Mouse (Mus musculus): ENCODE measurements around the gene Gm12216.

Gm12216 gene

DNA sequence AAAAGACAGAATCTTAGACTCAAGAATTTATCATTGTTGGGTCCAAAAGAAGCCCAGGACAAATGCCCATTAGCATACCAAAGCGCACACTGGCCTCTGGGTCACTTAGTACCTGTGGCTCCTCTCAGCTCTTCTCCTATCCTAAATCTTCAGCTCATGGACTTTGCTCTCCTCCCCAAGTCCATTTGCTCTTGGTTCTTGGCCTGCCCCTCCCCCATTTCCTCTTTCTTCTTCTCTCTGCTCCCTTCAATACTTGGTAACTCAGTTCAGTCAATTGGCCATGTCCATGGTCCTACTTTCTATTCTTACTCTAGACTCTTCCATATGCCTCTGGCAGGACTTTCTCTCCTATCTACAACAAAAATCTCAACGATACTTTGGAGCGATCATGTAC is 37.1 kb downstream of the Gm12216 start:
- in situ Hi-C loops (cut with MboI, MseI), result no loop called here

DNA sequence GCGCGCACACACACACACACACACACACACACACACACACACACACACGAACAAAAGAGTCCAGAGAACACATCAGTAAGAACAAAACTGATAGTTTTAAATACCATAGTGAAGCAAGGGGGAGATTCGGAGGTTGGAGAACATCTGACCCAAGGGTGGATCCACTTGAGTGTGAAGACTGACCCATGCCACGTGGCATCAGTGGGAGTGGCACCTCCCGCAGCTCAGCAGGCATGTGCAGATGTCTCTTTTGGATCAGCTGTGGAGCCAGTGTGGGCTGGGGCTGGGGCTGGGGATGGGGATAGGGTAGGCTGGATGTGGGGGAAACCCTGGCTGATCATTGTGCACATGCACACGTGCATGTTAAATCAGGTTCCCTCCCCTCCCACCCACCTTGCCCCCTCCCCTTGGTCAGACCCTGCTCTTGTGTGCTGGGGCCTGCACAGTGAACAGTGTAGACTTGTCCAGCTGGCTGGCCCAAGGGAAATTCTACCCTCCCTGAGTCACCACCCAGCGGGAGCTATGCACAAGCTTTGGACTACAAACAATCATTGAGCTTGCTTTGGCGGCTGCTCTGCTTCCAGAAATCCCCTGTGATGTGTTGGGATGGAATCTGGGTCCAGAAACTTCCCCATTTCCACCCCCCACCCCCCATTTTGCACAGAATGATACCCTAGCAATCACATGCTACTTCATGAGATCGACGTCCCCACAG is 37.7 kb downstream of the Gm12216 start:
- in situ Hi-C loops (cut with MboI, MseI), result no loop called here

DNA sequence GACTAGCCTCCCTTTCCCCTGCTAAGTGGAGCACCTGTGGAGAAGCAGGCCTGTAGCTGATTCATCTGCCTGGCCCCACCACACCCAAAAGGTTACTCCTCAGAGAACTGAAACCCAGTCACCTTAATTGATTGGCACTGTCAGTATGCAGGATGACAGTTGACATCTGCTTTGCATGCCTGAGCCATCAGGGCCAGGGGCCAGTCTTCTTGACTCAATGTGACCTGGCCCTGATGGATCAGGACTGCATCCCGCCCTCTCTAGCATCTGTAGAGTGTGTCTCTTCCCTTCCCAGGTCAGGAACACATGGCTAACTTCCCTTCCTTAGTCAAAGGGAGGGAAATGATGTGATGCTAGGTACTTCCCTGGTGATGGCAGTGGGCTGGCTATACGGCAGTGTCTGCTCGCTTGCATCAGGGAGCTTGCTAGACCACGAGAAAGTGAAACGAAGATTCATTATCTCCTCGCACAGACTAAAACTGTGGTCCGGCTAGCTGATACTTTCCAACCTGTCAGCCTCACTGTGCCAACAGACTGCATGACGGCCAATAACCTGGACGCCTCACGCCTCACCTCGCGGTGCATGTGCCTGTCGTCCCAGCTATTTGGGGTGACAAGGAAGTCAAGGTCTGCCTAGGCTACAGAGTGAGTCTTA is 38.4 kb downstream of the Gm12216 start:
- in situ Hi-C loops (cut with MboI, MseI), result no loop called here

DNA sequence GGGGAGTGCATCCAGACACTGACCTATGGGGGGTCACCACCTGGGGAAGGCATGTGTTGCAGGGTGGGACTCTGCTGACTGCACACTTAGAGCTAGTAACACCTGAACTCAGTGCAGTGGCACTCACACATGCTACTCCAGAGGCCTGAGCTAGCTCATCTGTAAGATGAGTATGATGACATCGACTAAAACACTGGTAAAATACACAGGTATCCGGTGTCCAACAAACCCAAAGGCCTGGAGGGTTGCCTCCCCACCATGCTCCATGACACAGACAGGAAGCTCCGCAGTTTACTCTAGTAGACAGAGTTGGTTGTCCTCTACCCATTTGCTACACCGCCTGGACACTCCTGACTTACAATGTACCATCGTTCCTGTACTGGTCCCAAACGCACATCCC is 39.5 kb downstream of the Gm12216 start:
- in situ Hi-C loops (cut with MboI, MseI), result no loop called here

DNA sequence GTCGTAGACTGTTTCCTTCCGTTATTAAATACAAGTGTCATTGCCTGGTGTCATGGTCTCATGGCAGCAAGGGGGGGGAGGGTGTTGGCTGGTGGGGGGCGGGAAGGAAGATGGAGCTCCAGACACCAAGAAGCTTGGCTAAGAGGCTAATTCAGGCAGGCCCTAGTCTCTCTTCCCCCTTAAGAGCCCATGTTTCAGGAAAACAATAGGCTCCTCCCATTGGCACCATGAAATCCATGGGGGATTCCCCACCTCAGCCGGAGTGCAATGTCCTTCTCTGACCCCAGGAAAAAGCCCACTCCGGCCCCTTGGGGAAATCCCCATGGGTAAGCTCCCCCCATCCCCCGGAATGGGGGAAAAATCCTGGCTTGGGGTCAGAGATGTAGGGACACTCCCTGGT is 40.3 kb downstream of the Gm12216 start:
- in situ Hi-C loops (cut with MboI, MseI), result no loop called here

DNA sequence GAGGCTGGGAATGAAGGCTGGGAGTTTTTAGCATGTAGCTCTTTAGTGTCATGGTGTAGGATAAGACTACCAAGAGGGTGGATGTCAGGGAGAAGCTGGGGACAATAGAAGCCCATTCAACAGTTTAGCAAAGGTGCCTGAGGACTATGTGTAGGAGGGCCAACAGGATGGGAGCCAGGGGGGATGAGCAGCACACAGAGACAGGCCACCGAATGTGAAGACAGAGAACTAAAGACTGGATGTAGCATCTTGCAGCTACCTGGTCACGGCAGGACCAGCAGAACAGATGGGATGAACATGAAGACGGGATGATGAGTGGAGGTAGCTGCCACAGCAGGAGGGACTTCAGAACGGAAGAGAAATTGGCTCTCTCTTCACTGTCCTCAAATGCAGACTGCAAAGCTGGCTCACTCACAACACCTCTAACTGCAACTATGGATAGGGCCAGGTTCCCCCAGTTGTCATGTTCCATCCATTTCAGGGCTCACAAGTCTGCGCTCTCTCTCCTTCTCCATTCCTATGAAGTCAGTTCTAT is 42.1 kb downstream of the Gm12216 start:
- in situ Hi-C loops (cut with MboI, MseI), result no loop called here

DNA sequence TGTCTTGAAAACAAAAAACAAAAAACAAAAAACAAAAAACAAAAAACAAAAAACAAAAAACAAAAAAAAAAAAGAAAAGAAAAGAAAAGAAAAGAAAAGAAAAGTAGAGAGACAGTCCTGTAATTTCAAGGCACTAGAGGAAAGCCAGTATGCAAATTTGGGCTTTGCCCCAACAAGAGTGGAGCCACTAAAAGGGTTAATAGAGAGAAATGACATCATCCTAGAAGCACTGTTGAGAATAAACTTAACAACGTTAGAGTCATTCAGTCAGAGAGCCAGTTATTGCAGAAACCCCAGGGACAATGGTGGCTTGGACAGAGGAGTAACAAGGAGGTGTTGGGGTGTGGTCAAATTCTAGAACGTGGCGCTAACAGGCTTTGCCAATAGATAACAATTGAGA is 44.2 kb downstream of the Gm12216 start:
- in situ Hi-C loops (cut with MboI, MseI), result no loop called here

DNA sequence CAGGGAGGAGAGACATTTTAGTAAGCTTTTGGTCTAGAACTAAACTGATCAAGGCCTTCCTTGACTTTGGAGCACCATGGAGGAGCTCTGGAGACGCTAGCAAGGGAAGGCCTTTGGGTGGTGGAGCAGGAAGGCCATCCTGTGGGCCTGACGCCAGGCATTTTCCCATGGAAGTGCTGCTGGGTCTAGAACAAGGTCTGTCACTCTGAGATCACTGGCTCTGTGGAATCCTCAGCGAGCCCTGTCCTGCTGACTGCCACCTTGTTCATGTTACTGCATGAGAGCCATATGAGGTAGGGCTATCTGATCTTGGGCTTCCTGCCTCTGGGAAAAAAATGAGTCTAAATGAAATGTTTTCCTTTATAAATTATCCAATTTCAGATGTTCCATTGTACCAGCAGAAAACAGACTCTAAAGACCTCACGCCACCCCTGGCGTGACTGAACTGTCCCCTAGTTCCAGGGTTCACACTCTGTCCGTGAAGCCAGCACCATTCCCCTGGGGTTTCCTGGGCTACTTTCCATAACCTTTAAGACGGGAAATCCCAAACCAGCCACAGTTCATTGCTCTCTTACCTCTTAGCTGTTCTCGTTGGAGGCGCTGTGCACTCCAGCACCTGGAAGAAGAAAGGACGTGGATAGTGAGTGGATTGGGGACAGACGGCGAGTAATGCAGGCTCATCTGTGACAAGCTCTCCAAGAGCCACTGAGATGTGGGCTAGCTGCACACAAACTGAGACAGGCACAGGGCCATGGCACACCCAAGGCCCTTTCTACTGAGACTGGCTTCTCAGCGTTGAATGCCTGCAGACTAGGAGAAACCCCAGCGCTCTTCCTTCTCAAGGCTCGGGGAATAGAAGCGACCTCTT is 45.8 kb downstream of the Gm12216 start:
- in situ Hi-C loops (cut with MboI, MseI), result no loop called here

DNA sequence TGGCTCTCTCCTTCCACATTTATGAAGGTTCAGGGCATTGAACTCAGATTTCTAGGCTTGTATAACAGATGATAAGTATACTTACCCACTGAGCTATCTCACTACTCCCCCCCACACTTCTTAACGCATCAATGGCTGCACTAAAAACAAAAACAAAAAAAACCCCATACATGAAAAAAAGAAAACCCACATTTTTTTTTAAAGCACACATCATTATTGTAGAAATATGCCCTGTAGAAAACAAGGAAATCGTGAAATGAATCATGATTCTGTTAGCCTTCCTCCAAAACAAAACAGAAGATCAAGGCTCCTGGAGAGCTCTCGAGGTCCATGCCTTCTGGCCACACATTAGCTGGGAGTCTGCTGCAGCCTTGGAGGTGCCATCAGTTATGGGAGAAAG is 47.7 kb downstream of the Gm12216 start:
- in situ Hi-C loops (cut with MboI, MseI), result no loop called here

DNA sequence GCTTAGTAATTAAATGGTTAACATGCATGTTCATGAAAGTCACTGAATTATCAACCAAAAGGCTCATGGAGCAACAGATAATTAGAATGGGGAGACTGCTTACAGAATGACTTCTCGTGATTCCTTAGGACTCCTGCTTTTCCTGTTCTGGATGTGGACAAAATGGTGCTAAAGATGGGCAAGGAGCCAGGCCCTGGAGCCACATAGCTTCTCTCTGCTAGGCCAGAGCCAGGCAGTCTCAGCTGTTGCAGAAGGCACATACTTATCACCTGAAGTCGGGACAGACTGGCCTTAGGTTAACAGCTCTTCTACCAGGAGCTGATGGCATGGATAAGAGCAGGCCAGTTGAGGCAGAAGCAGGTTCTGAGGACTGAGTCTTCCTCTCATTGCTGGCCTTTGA is 48.3 kb downstream of the Gm12216 start:
- in situ Hi-C loops (cut with MboI, MseI), result no loop called here

DNA sequence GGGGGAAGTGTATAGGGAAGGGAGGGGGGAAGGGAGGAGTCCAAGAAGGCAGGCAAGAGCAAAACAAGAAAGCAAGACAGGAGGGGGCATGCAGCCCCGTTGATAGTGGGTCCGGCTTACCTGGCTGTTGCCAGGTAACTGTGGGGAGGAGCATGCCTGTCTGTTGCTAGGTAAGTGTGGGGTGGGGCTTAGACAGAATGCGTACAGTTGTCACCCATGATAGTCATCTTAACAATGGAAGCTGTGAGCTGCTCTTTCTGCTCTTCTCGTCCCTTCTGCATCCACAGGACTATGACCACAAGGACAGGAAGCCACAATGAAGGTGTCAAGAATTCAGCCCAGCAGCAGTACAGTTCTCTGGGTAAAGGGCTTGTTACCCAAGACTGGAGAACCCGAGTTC is 48.9 kb downstream of the Gm12216 start:
- in situ Hi-C loops (cut with MboI, MseI), result no loop called here

DNA sequence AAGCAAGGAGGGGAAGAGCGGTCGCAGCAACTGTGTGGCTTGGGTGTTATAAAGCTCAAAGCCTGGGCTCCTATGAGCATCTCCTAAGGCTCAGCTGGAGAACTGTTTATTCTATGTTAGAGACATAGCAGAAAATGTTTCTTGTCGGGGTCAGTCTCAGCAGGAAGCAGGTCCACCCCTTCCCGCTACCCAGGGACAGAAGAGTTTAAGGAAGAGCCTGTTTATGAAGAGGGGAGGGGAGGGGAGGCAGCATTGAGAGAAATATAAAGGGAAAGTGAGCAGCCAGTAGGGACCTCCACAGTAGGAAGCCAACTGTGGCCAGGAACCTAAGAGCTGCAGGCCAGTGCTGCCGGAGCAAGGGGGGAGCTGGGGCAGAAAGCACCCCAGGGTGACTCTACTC is 49.7 kb downstream of the Gm12216 start:
- in situ Hi-C loops (cut with MboI, MseI), result no loop called here

DNA sequence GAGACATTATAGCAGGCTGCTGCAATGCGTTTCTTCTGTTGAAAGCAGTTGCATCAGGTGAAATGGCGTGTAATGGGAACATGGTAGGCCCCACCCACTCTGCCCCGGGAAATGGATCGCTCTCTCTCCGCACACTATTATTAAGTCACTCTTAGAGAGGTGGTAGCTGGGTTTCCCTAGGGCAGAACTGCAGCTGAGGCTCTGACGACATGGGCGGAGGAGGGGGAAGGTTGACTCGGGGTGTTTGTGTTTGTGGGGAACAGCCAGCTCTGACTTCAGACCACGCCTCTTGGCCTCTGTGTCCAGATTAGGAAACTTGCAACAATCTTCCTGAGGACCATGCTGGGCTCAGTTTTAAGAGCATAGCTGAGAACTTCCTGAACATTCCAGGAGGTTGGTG is 53.3 kb downstream of the Gm12216 start:
- in situ Hi-C loops (cut with MboI, MseI), result no loop called here

DNA sequence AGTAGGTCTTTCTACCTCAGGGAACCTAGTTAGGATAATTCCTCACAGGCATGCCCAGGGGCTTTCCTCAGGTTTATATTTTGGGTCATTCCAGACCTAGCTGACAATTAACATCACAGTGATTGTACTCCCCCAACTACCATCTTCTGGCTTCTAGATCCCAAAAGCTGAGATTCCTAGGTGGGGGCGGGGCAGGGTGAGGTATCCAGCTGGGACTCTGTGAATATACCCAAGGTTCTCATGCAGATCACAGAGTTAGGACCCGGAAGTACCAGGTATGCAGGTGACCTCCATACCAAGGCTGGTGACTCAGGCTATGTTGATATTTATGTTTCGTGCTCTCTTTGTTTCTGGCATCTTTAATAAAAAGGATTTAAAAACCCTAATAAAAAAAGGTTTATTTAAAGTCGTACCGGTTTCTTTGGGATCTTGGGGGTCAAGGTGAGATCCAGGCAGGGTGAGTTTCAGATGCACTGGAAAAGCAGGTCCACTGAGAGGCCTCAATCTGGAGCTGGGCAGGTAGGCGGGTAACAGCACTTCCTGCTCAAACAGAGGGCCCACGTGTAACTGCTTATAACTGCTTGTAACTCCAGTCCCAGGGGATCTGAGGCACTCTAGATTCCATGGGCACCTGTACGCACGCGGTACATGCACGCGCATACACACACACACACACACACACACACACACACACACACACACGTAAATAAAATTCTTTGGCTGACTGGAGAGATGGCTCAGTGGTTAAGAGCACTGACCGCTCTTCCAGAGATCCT is 54.3 kb downstream of the Gm12216 start:
- in situ Hi-C loops (cut with MboI, MseI), result loop anchor here (5.0 kb wide), 1 partner anchor 83 kb away; no protein-coding TSS in a partner anchor

DNA sequence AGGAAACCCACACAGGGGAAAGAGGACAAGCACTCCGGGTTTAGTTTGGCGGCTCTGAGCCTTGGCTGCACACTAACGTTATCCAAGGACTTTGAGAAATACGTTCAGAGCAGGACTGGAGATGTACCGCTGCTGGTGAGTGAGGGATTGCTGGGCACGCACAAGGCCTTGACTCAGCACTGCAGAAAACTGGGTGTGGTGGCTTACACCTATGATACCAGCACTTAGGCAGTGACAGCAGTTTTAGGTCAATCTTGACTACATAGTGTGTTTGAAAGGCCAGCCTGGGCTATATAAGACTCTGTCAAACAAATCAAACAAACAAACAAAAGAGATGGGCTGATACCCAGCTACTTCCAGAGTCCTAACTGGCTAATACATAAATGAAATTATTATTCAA is 55.6 kb downstream of the Gm12216 start:
- in situ Hi-C loops (cut with MboI, MseI), result loop anchor here (5.0 kb wide), 1 partner anchor 84 kb away; no protein-coding TSS in a partner anchor

DNA sequence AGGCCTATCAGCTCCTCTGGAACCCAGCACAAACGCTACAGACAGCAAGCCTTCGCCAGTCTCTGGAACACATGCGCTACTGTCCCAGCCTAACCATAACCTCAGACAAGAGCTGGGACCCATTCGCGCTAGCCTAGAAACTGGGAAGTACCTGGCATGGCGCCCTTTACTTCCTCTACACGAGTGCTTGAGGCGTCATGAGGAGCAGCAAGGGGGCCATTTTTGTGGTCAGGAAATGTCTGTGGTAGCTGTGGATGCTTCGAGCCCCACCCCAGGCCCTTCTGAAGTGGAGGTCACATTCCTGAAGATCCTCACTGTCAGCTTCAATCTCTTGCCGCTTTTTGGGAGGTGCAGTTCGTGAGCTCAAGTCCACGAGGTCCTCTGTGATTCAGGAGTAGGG is 56.0 kb downstream of the Gm12216 start:
- in situ Hi-C loops (cut with MboI, MseI), result loop anchor here (5.0 kb wide), 1 partner anchor 84 kb away; no protein-coding TSS in a partner anchor

DNA sequence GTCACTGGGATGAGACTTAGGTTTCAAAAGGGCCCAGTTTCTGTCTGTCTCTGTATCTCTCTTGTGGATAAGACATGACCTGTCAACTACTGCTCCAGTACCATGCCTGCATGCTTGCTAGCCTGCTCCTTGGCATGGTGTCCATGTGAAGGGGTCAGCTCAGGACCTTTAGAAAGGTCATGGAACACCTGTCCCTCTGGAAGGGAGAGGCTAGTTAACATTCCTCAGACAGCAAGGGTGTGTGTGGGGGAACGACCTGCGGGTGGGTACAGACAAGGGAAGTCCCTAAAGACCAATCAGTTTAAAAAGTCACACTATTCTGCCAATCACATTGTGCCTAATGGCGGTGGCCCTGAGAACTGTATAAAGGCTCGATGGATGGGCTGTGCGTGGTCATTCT is 58.1 kb downstream of the Gm12216 start:
- in situ Hi-C loops (cut with MboI, MseI), result loop anchor here (5.0 kb wide), 1 partner anchor 86 kb away; no protein-coding TSS in a partner anchor

DNA sequence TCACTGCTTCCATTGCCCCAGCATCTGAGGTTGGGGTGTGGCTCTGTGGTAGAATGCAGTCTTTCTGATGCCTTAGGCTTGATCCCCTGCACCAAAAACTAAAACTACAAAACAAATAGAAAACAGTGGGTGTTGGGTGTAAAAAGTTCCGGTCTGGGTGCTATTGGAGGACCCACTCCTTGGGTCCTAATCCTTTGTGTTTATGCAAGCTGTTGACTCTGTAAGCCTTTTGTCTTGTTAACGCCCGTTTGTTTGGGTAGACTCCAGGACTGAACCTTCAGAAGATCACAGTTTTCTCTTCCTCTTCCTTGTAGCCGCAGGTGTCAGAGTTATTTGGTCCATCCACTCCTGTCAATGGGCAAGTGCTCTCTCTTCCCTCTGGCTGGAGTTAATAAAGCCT is 59.0 kb downstream of the Gm12216 start:
- in situ Hi-C loops (cut with MboI, MseI), result loop anchor here (5.0 kb wide), 1 partner anchor 87 kb away; no protein-coding TSS in a partner anchor

DNA sequence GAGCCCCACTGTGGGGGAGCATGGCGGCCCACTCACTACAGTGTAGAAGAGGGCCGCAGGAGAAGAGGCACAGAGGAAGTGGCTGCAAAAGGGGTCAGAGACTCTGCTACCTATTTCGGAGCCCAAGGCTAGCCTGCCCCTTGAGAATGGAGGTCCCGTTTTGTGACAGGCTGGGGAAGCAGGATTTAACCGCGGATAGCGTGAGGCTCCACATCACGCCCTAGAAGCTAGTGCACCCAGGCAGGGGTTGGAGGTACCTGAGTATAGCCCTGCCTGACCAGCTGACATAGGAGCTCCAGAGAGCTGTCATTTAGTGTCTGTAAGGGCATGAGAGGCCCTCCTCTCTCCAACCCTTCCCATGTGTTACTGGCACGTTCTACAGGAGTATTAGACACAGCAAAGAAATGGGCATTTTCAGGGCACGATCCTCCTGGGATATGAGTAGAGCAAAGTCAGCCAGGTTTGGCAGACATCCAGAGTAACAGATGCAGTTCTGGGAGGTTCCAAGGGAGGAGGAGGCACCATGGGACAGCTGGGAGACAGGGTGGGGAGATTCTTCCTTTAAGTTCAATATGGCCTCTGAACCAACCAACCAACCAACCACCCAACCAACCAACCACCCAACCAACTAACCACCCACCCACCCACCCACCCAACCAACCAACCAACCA is 60.9 kb downstream of the Gm12216 start:
- in situ Hi-C loops (cut with MboI, MseI), result no loop called here

DNA sequence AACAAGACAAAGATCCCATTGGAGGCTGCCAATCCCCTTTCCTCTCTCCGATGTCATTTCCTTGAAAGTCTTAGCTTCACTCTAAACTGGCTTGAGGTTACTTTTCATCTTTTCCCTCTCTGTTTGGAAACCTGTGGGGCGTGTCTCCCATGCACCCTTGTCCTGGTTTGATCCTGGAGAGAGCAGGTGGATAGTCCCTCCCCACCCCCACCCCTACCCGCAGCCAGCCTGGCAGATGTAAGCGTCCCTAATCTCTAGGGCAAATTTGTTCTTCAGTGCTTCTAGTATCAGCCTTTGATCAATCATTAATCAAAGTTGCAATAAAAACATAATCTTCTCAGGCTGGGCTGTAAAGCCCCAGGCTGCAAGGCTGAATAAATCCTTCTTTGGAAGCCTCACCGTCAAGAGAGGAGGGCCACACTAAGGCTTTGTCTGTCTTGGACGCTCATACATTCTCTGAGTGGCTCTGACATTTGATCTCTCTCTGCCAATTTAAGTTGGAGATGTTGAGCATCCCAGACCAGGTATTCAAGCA is 61.6 kb downstream of the Gm12216 start:
- in situ Hi-C loops (cut with MboI, MseI), result no loop called here
